Mouse (Mus musculus): ENCODE results near the gene Ifna7.
A peak's percentile ranks its signal among the peaks of the same experiment; 100 is the strongest.

Ifna7 gene

DNA sequence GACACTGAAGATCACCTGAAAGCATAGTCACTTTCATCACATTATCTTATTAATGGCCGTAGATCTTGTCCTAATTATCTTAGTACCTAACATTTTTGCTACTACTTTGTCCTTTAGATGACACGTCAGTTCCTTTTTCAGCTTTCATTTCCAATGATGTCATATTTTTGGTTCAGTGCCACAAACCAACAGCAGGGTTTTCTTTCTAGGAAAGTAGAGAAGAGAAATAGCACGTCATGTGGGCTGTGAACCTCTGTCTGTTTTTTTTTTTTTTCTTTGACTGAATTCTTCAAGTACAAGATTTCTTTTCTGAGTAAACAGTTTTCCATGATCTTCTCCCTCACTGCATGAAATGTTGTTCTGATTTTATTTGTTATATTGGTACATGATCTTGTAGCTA lies 24.0 kb downstream of the Ifna7 start:
- peak; percentile 11 for DNase-seq (ENCODE audit: low read depth)

DNA sequence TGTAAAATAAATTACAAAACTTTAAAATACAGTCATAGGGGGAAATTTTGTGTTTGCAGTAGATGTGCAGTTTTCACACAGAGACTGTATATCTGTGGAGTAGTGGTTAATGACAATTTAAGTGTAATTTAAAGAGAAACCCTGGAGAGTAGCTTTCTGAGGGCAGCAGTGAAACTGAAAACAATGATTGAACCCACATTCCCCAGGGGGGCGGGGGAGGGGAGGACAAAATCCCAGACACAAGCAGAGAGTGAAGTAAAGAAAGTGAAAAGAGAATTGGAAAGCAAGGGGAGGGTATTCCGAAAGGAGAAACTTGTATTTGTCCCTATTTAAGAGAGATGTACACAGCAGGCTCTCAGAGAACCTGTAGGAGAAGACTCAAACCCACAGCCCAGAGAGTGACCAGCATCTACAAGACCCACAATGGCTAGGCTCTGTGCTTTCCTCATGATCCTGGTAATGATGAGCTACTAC lies 25.4 kb downstream of the Ifna7 start, which contains the start of gene Ifna4:
TSS of gene Ifna4 (plus strand) at position 424 of the 474 bp plus-strand sequence.
- DNase-seq (ENCODE audit: low read depth): no peak

DNA sequence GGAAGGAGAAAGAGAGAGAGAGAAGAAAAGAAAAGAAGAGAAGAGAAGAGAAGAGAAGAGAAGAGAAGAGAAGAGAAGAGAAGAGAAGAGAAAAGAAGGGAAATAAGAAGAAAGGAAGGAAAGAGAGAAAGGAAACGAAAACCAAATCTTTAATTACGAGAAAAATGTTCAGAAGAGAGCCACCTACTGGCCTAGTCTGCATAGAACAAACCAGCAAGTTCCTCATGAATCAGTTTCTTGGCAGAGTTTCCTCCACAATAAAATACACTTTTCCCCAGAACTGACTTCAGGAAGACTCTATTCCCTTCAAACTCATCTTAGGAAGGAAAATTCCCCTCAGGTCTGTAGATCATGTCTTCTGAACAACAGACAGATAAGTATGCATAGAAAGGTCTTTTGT lies 29.3 kb downstream of the Ifna7 start:
- peak; percentile 75 for DNase-seq (ENCODE audit: low read depth)

DNA sequence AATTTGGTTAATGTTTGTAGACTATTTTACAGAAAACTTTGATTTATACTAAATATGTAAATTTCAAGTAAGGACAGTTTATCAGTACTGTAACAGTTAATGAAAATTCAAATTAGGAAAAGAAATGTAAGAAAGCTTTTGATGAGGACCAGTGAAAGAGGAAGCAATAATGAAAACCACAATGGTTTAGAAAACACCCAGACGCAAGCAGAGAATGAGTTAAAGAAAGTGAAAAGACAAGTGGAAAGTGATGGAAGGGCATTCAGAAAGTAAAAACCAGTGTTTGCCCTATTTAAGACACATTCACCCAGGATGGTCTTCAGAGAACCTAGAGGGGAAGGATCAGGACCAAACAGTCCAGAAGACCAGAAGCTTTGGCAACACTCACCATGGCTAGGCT lies 33.7 kb downstream of the Ifna7 start, which contains the start of gene Ifna1:
TSS of gene Ifna1 (plus strand) at position 390 of the 400 bp plus-strand sequence.
- DNase-seq (ENCODE audit: low read depth): no peak

DNA sequence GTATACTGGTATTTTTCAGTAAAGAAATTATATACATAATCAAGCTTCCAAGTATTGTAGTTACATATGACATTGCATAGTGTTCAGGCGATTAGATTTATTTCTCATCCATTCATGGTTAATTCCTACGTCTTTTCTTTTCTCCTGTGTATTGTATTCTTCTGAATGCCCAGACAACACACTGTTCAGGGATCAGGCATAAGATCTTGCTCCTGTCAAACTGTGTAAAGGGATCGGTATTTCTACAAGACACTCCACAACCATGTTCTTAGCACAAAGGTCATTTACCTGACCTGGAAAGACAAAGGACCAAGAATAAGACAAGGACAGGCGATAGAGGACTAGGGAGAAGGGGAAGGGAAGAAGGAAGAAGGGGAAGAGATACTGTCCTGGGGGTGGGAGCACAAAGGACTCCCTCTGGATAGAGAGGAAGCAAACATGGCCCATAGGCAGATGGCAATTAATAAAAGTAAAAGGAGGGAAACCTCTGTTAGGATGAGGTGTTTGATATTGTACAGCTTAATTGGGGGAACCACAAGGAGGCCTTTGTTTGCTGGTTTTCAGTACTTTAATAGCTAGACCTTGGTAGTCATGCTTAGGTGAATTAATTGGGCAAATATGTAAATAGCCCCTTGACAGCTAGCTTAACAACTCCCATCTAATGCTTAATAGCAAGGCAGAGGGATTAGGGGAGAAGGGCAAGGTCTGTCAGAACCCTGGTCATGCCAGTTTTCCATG lies 35.2 kb downstream of the Ifna7 start:
- DNase-seq (ENCODE audit: low read depth): no peak

DNA sequence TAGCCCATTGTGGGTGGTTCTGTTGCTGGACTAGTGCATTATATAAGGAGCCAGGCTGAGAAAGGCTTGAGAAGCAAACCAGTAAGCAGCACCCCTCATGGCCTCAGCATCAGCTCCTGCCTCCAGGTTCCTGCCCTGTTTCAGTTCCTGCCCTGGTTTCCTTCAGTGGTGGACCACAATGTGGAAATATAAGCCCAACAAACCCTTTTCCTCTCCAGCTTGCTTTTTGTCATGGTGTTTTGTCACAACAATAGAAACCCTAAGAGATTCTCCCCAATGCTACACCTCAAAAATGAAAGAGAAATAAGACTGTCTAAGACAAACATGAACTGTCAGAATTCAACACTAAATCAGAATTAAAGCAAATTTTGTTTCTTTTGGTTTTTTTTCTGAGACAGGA lies 43.2 kb downstream of the Ifna7 start:
- no peak for DNase-seq (ENCODE audit: low read depth)

DNA sequence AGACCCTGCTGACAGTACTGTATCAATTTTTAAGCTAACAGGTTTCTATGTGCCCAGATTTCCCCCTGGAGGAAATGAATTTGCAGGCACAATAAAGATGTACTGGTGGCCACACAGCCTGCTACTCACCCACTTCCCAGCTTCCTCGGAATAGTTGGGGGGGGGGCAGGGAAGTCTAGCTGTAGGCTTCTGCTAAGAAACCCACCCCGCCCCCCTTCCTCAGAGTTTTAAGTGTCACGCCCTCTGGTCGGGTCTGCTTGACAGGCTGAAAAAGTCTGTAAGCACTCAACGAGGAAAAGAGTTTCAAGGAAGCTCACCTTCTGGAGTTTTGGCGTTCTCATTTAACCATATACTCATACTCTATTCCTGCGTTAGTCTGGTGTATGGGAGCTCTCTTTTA lies 47.3 kb downstream of the Ifna7 start:
- DNase-seq (ENCODE audit: low read depth): no peak

DNA sequence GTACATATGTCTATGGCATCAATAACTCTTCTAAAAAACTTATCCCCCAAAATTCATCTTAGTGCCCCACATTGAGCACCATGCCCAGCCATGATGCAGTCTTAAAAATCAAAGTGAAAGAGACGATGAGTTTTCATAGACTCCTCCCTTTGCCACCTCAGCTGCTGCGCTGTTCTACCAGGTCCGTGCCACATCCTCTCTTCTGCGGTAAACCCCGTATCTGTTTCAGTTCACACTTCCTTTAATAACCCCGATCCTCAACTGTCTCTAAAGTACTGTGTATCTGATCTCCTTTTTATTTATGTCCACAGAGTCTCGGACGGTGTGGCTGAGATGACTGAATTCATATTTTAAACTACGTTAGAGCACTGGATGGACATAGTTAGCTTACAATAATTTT lies 48.6 kb downstream of the Ifna7 start:
- no peak for DNase-seq (ENCODE audit: low read depth)

DNA sequence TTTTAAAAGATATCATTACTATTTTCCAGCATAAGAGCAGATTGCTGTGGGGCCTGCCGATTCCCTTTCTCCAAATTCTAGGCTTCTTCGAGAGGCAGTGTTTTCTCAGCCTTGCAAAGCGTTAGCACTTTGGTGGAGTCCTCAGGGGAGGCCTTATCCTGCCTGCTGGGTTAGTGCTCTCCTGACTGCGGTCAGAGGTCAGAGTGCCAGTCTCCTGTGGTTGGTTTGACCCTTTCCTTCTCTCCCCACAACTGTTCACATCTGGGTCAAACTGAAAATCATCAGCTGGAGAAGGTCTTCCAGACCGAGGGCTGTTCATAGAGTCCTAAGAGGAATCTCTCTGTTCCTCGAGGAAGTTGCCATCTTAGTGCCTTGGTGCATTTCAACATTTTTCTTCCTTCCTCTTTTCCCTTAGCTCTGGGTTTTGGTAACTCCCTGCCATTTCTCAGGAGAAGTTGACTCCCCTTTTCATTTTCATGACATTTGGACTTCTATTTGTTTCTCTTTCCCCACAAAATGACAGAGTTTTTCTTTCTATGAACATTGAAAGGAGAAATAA lies 49.1 kb downstream of the Ifna7 start:
- no peak for DNase-seq (ENCODE audit: low read depth)

Measured in NIH3T3 (cell line).